Mouse (Mus musculus) layer of hippocampus, adult 11-12 months (tissue): ENCODE data around the gene Kctd13.

Experiments used
- DNase-seq: peaks from one replicate; pipeline ENCODE4 v3.0.0; 2022; ENCODE audit warnings: low spot score

The Kctd13 gene

DNA sequence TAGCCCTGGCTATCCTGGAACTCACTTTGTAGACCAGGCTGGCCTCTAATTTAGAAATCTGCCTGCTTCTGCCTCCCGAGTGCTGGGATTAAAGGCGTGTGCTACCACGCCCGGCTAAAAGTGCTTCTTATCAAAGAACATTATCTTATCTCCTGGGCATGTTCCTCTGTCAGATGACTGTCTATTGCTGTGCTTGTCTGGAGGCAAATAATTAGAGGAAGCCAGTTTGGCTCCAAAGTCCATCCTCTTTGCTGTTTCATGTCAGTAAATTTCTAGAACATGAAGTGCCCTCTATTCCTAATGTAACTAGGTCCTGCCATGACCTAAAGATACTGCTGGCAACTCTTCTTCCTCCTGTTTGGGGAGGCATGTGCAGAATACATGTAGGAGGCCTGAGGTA, 53.4 kb downstream of the Kctd13 start:
- no peak for DNase-seq

DNA sequence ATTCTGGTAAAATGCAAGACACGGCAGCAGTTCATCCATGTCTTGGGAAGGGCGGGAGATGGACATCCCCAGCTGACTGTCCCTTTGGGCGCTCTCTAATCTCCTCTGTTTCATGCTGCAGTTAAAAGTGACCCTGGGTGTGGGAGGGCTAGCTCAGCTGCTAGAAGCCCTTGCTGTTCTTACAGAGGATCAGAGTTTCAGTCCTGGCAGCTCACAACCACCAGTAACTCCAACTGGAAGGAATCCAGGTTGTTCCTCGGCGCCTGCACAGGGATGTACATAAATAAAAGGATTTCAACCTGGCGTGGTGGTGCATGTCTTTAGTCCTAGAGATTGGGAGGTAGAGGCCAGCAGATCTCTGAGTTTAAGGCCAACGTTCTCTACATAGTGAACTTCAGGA, 54.4 kb downstream of the Kctd13 start:
- DNase-seq = no peak

DNA sequence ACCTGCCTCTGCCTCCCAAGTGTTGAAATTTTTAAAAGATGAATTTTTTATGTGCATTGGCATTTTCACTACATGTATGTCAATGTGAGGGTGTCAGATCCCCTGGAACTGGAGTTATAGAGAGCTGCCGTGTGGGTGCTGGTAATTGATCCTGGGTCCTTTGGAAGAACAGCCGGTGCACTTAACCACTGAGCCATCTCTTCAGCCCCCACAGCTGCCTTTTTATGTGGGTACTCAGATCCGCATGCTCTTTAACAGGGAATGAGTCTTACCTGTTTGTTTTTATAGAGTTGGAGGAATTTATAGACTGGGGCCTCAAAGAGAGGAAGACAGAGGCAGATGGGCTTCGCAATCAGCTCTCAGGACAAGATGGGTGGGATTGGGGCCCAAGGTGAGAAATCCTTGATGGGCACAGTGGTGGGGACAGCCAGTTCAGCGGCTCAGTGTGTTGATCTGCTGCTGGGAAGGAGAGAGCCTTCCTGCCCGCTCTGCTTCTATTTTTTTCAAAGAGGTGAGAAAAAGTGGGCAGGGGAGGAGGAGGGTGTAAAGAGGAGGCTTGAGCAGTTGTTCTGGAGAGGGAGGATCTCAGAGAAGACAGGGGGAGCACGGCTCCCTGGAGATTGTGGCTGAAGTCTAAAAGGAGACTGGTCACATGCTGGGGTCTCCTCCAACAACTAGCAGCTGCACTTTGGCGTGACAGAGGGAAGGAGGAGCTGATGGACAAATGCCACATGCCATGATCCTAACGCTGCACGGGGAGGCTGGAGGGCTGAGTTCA, 56.2 kb downstream of the Kctd13 start:
- no peak for DNase-seq

DNA sequence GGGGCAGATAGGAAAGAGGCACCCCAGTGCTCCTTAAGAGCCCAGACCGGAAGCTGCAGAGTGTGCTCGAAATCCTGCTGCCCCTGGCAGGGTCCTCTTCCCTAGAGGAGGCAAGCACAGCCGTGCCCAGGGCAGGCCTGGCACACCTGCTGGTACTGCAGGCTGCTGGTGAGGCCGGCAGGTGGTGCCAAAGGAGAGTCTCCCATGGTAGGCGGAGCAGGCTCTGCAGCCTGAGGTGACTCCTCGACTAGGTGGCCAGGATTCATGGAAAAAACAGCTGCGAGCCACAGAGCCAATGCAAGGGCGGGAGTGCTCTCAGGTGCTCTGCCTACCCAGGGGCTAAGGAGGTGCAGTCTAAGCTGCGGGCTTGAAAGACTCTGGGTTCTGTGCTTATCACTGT, 57.6 kb downstream of the Kctd13 start:
- peak; percentile 44 for DNase-seq

DNA sequence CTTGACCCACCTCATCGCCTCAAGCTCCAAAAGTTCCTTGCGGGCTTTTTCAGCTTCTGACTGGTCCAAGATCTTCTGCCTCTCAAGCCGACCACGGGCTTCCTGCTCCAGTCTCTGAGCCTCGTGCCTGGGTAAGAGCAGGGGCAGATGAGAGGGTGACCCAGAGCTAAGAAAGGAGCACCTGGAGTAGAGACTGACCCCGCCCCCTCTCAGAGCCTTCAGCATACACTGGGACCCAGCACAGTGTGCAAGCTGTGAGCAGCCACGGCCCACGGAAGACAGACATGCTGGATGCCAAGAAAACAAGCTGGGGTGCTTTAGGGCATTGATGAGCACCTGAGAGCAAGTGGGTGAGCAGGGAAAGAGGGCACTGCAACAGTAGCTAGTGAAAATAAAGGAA, 60.1 kb downstream of the Kctd13 start:
- DNase-seq = no peak
